Mouse (Mus musculus): ENCODE results near the gene Myo5c. TPM values are rescaled to one million over a fixed set of nuclear protein-coding genes. Genes with fewer than 3 reads are reported as not detected.
A peak's percentile ranks its signal among the peaks of the same experiment; 100 is the strongest.

Myo5c gene
- total and polyA plus RNA-seq, 3 experiments: 5.0 to 5.9 (median 5.1) TPM

GRCm38 (mm10) chr9:75322099-75322885 lies 90.5 kb downstream of the Myo5c start:
- H3K27ac ChIP-seq: no peak overlapping the region
- no peak overlapping the region for H3K9ac ChIP-seq (ENCODE audit: low read depth, low read length)
- no peak for TF ChIP-seq CTCF (IDR thresholded peaks at IDR 0.05)
- TF ChIP-seq EP300 (IDR thresholded peaks at IDR 0.05; ENCODE audit: insufficient read depth, low read depth, low read length): no peak
- TF ChIP-seq POLR2A (IDR thresholded peaks at IDR 0.05; ENCODE audit: insufficient read depth, low read depth, low read length): no peak
- H3K4me1 ChIP-seq (ENCODE audit: control insufficient read depth, insufficient read depth, low read length): no peaks in the 10 kb centered on the region
- WGBS: 72% methylated on average over 13 of the region's 13 CpGs
- no peak overlapping the region for H3K4me3 ChIP-seq
- no peaks in the 10 kb centered on the region; the same call in 1 of the 2 replicates for H3K79me2 ChIP-seq (replicated peaks; ENCODE audit: control insufficient read depth, insufficient read depth, low read length)
- intact Hi-C loops (cut with DNase I): no loop called here
- no peak for DNase-seq
- H3K27me3 ChIP-seq (ENCODE audit: control insufficient read depth, insufficient read depth, low read length): no peaks in the 10 kb centered on the region
- H3K36me3 ChIP-seq (ENCODE audit: control insufficient read depth, insufficient read depth, low read length): no peaks in the 10 kb centered on the region

- Histone ChIP-seq H3K27me3 (ENCODE audit: control insufficient read depth, insufficient read depth, low read length) (no peaks in the 10 kb centered on the region), H3K9ac (ENCODE audit: low read depth, low read length) (no peak overlapping the region), H3K4me3 (no peak overlapping the region), H3K27ac (no peak overlapping the region), H3K4me1 (ENCODE audit: control insufficient read depth, insufficient read depth, low read length) (no peaks in the 10 kb centered on the region), H3K36me3 (ENCODE audit: control insufficient read depth, insufficient read depth, low read length) (no peaks in the 10 kb centered on the region), H3K79me2 (replicated peaks; ENCODE audit: control insufficient read depth, insufficient read depth, low read length) (no peaks in the 10 kb centered on the region)
- 97% methylated on average over 3 of the region's 3 CpGs for WGBS
- TF ChIP-seq EP300 (IDR thresholded peaks at IDR 0.05; ENCODE audit: insufficient read depth, low read depth, low read length) (no peak), CTCF (IDR thresholded peaks at IDR 0.05) (no peak), POLR2A (IDR thresholded peaks at IDR 0.05; ENCODE audit: insufficient read depth, low read depth, low read length) (no peak)
- intact Hi-C loops (cut with DNase I): no loop called here
- DNase-seq: no peak
These were observed 96.2 kb downstream of the Myo5c start for GRCm38 (mm10) chr9:75328047-75328446.

- 95% methylated on average over 8 of the region's 8 CpGs for WGBS
These were observed 99.0 kb downstream of the Myo5c start for GRCm38 (mm10) chr9:75330821-75331220.

GRCm38 (mm10) chr9:75334440-75334839 lies 102.6 kb downstream of the Myo5c start:
- H3K4me1 ChIP-seq (ENCODE audit: control insufficient read depth, insufficient read depth, low read length): no peaks in the 10 kb centered on the region
- TF ChIP-seq EP300 (IDR thresholded peaks at IDR 0.05; ENCODE audit: insufficient read depth, low read depth, low read length): no peak
- TF ChIP-seq CTCF (IDR thresholded peaks at IDR 0.05): peak; percentile 12; the same call in 1 of the 2 replicates
- TF ChIP-seq POLR2A (IDR thresholded peaks at IDR 0.05; ENCODE audit: insufficient read depth, low read depth, low read length): no peak
- no peaks in the 10 kb centered on the region for H3K79me2 ChIP-seq (replicated peaks; ENCODE audit: control insufficient read depth, insufficient read depth, low read length)
- no peak overlapping the region for H3K27ac ChIP-seq
- 82% methylated on average over 4 of the region's 4 CpGs for WGBS
- intact Hi-C loops (cut with DNase I): no loop called here
- H3K4me3 ChIP-seq: no peak overlapping the region
- H3K36me3 ChIP-seq (ENCODE audit: control insufficient read depth, insufficient read depth, low read length): no peaks in the 10 kb centered on the region
- no peak overlapping the region for H3K9ac ChIP-seq (ENCODE audit: low read depth, low read length)
- no peaks in the 10 kb centered on the region for H3K27me3 ChIP-seq (ENCODE audit: control insufficient read depth, insufficient read depth, low read length)
- no peak for DNase-seq

More at GRCm38 (mm10) chr9:75330821-75331220, 99.0 kb downstream of the Myo5c start:
- no peak overlapping the region for H3K27ac ChIP-seq
- H3K4me1 ChIP-seq (ENCODE audit: control insufficient read depth, insufficient read depth, low read length): no peaks in the 10 kb centered on the region
- H3K79me2 ChIP-seq (replicated peaks; ENCODE audit: control insufficient read depth, insufficient read depth, low read length): no peaks in the 10 kb centered on the region
- no peak for TF ChIP-seq CTCF (IDR thresholded peaks at IDR 0.05)
- no peak for TF ChIP-seq EP300 (IDR thresholded peaks at IDR 0.05; ENCODE audit: insufficient read depth, low read depth, low read length)
- no peak for TF ChIP-seq POLR2A (IDR thresholded peaks at IDR 0.05; ENCODE audit: insufficient read depth, low read depth, low read length)
- no peak overlapping the region for H3K9ac ChIP-seq (ENCODE audit: low read depth, low read length)
- H3K27me3 ChIP-seq (ENCODE audit: control insufficient read depth, insufficient read depth, low read length): no peaks in the 10 kb centered on the region
- intact Hi-C loops (cut with DNase I): no loop called here
- DNase-seq: no peak
- no peak overlapping the region for H3K4me3 ChIP-seq
- H3K36me3 ChIP-seq (ENCODE audit: control insufficient read depth, insufficient read depth, low read length): no peaks in the 10 kb centered on the region

- TF ChIP-seq POLR2A (IDR thresholded peaks at IDR 0.05; ENCODE audit: insufficient read depth, low read depth, low read length): no peak
- no peak for TF ChIP-seq CTCF (IDR thresholded peaks at IDR 0.05)
- no peak for TF ChIP-seq EP300 (IDR thresholded peaks at IDR 0.05; ENCODE audit: insufficient read depth, low read depth, low read length)
- no peaks in the 10 kb centered on the region for H3K4me1 ChIP-seq (ENCODE audit: control insufficient read depth, insufficient read depth, low read length)
- no peaks in the 10 kb centered on the region for H3K36me3 ChIP-seq (ENCODE audit: control insufficient read depth, insufficient read depth, low read length)
- DNase-seq: no peak
- no peak overlapping the region for H3K27ac ChIP-seq
- no peaks in the 10 kb centered on the region for H3K27me3 ChIP-seq (ENCODE audit: control insufficient read depth, insufficient read depth, low read length)
- no peak overlapping the region for H3K9ac ChIP-seq (ENCODE audit: low read depth, low read length)
- intact Hi-C loops (cut with DNase I): no loop called here
- WGBS: 71% methylated on average over 6 of the region's 6 CpGs
- H3K4me3 ChIP-seq: no peak overlapping the region
- no peaks in the 10 kb centered on the region for H3K79me2 ChIP-seq (replicated peaks; ENCODE audit: control insufficient read depth, insufficient read depth, low read length)
These were observed 106.2 kb downstream of the Myo5c start for GRCm38 (mm10) chr9:75338016-75338415.

- TF ChIP-seq EP300 (IDR thresholded peaks at IDR 0.05; ENCODE audit: insufficient read depth, low read depth, low read length) (no peak), POLR2A (IDR thresholded peaks at IDR 0.05; ENCODE audit: insufficient read depth, low read depth, low read length) (no peak), CTCF (IDR thresholded peaks at IDR 0.05) (no peak)
- no peaks in the 10 kb centered on the region for H3K36me3 ChIP-seq (ENCODE audit: control insufficient read depth, insufficient read depth, low read length)
- H3K9ac ChIP-seq (ENCODE audit: low read depth, low read length): no peak overlapping the region
- H3K4me3 ChIP-seq: no peak overlapping the region
- no peaks in the 10 kb centered on the region for H3K4me1 ChIP-seq (ENCODE audit: control insufficient read depth, insufficient read depth, low read length)
- H3K27ac ChIP-seq: no peak overlapping the region
- intact Hi-C loops (cut with DNase I): no loop called here
- no peaks in the 10 kb centered on the region for H3K79me2 ChIP-seq (replicated peaks; ENCODE audit: control insufficient read depth, insufficient read depth, low read length)
- no peak for DNase-seq
- no peaks in the 10 kb centered on the region for H3K27me3 ChIP-seq (ENCODE audit: control insufficient read depth, insufficient read depth, low read length)
- WGBS: 85% methylated on average over 4 of the region's 4 CpGs
These were observed 110.6 kb downstream of the Myo5c start for GRCm38 (mm10) chr9:75342433-75342832.

Measured in heart, adult 2 months (tissue).